Mouse (Mus musculus) MEL (cell line): ENCODE measurements at regions not wholly inside any gene's neighbourhood (a gene's known extent, or its start where the extent isn't known, plus 50 kb on each side); places are given as distances from the start of the nearest gene placed in this dataset.
A peak's percentile ranks its signal among the peaks of the same experiment; 100 is the strongest.

Experiments used
- DNase-seq: peaks from one replicate; pipeline ENCODE4 v3.0.0; 2011; ENCODE audit warnings: low read depth, low spot score
- H3K27ac ChIP-seq: 2 replicates; pipeline ENCODE4 v1.5.1; 2012; ENCODE audit warnings: low read depth, mild to moderate bottlenecking, control low read depth, low read length, moderate library complexity; ENCODE audit not compliant: control insufficient read depth
- H3K27me3 ChIP-seq, 2 experiments: fragments of 150-350 bp in 1 of 2; sonication (generic) in 1 of 2; 2 replicates each; pipeline ENCODE4 v1.6.1; 2012; ENCODE audit warnings: low read length in 2 of 2, mild to moderate bottlenecking in 2 of 2, improper control_type of control experiment in 1 of 2, moderate library complexity in 1 of 2; ENCODE audit not compliant: insufficient read depth in 2 of 2, control insufficient read depth in 1 of 2
- H3K36me3 ChIP-seq, 2 experiments: 2 replicates each; pipeline ENCODE4 v1.6.1; 2012 to 2014; ENCODE audit warnings: low read length in 2 of 2, improper control_type of control experiment in 1 of 2, inconsistent platforms in 1 of 2, mild to moderate bottlenecking in 1 of 2; ENCODE audit not compliant: insufficient read depth in 2 of 2, control insufficient read depth in 1 of 2
- H3K4me1 ChIP-seq, 2 experiments: fragments of 150-350 bp in 1 of 2; sonication (generic) in 1 of 2; 2 replicates each; pipeline ENCODE4 v1.6.1; 2012; ENCODE audit warnings: low read length in 2 of 2, improper control_type of control experiment in 1 of 2, mild to moderate bottlenecking in 1 of 2; ENCODE audit not compliant: insufficient read depth in 2 of 2, control insufficient read depth in 1 of 2
- H3K4me3 ChIP-seq, 2 experiments: fragments of 150-350 bp in 1 of 2; sonication (generic) in 1 of 2; 2 replicates each; pipeline ENCODE4 v1.5.1; 2012; ENCODE audit warnings: low read depth in 2 of 2, low read length in 2 of 2, mild to moderate bottlenecking in 2 of 2, moderate library complexity in 2 of 2, control low read depth in 1 of 2, improper control_type of control experiment in 1 of 2; ENCODE audit not compliant: control insufficient read depth in 1 of 2, insufficient read depth in 1 of 2
- H3K79me2 ChIP-seq: 2 replicates; pipeline ENCODE4 v1.6.1; 2012; ENCODE audit warnings: mild to moderate bottlenecking, low read length, moderate library complexity; ENCODE audit not compliant: control insufficient read depth, poor library complexity, insufficient read depth
- H3K9ac ChIP-seq: 2 replicates; pipeline ENCODE4 v1.6.1; 2012; ENCODE audit warnings: low read depth, mild to moderate bottlenecking, control low read depth, low read length, moderate library complexity; ENCODE audit not compliant: control insufficient read depth, poor library complexity, severe bottlenecking
- H3K9me3 ChIP-seq: fragments of 150-350 bp; sonication (generic); replicated peaks from 2 replicates; pipeline ENCODE4 v1.6.1; 2012; ENCODE audit warnings: mild to moderate bottlenecking, low read length, improper control_type of control experiment, moderate library complexity; ENCODE audit not compliant: insufficient read depth
- BHLHE40 ChIP-seq: IDR thresholded peaks from 2 replicates; pipeline ENCODE4 v1.6.1; 2012; ENCODE audit warnings: low read depth, mild to moderate bottlenecking, inconsistent platforms, low read length, improper control_type of control experiment, borderline replicate concordance
- CHD2 ChIP-seq: IDR thresholded peaks from 2 replicates; pipeline ENCODE4 v1.6.1; 2011; ENCODE audit warnings: low read length, improper control_type of control experiment
- CTCF ChIP-seq, 3 experiments: IDR thresholded peaks in 2 of 3; conservative IDR thresholded peaks in 1 of 3; 2 replicates each; pipeline ENCODE4 v1.5.1; 2011 to 2012; ENCODE audit warnings: low read length in 3 of 3, low read depth in 2 of 3, mild to moderate bottlenecking in 2 of 3, improper control_type of control experiment in 1 of 3, inconsistent platforms in 1 of 3, mixed read lengths in 1 of 3, moderate library complexity in 1 of 3; ENCODE audit not compliant: control insufficient read depth in 1 of 3, insufficient read depth in 1 of 3, poor library complexity in 1 of 3, severe bottlenecking in 1 of 3
- E2F4 ChIP-seq: IDR thresholded peaks from 2 replicates; pipeline ENCODE4 v1.6.1; 2011; ENCODE audit warnings: low read depth, low read length, improper control_type of control experiment, borderline replicate concordance
- ELF1 ChIP-seq: IDR thresholded peaks from 2 replicates; pipeline ENCODE4 v1.6.1; 2014; ENCODE audit warnings: low read depth, mild to moderate bottlenecking, inconsistent platforms, low read length, improper control_type of control experiment, moderate library complexity
- EP300 ChIP-seq, 2 experiments: IDR thresholded peaks; 2 replicates each; pipeline ENCODE4 v1.6.1; 2011; ENCODE audit warnings: improper control_type of control experiment in 2 of 2, low read length in 2 of 2, low read depth in 1 of 2, mild to moderate bottlenecking in 1 of 2
- GABPA ChIP-seq: IDR thresholded peaks from 2 replicates; pipeline ENCODE4 v1.6.1; 2012; ENCODE audit warnings: low read depth, mild to moderate bottlenecking, inconsistent platforms, low read length, improper control_type of control experiment, moderate library complexity
- HCFC1 ChIP-seq: IDR thresholded peaks from 2 replicates; pipeline ENCODE4 v1.6.1; 2012; ENCODE audit warnings: low read depth, mild to moderate bottlenecking, inconsistent platforms, low read length, improper control_type of control experiment, moderate library complexity
- JUND ChIP-seq: IDR thresholded peaks from 2 replicates; pipeline ENCODE4 v1.6.1; 2011; ENCODE audit warnings: low read depth, mild to moderate bottlenecking, improper control_type of control experiment, low read length
- MAFK ChIP-seq: IDR thresholded peaks from 2 replicates; pipeline ENCODE4 v1.6.1; 2011; ENCODE audit warnings: low read depth, mild to moderate bottlenecking, low read length, improper control_type of control experiment, borderline replicate concordance
- MAX ChIP-seq: IDR thresholded peaks from 2 replicates; pipeline ENCODE4 v1.6.1; 2011; ENCODE audit warnings: low read length, improper control_type of control experiment
- MEF2A ChIP-seq: IDR thresholded peaks from 2 replicates; pipeline ENCODE4 v1.6.1; 2014; ENCODE audit warnings: low read depth, mild to moderate bottlenecking, inconsistent platforms, low read length, improper control_type of control experiment; ENCODE audit not compliant: poor library complexity, insufficient replicate concordance, severe bottlenecking; ENCODE audit errors: extremely low read depth
- MXI1 ChIP-seq: IDR thresholded peaks from 2 replicates; pipeline ENCODE4 v1.6.1; 2011; ENCODE audit warnings: mild to moderate bottlenecking, low read depth, low read length, improper control_type of control experiment
- NRF1 ChIP-seq: IDR thresholded peaks from 2 replicates; pipeline ENCODE4 v1.6.1; 2014; ENCODE audit warnings: low read depth, mild to moderate bottlenecking, inconsistent platforms, low read length, improper control_type of control experiment, moderate library complexity; ENCODE audit not compliant: poor library complexity, insufficient read depth, severe bottlenecking
- POLR2AphosphoS2 ChIP-seq: IDR thresholded peaks from 2 replicates; pipeline ENCODE4 v1.6.1; 2011; ENCODE audit warnings: low read length, improper control_type of control experiment
- RAD21 ChIP-seq: IDR thresholded peaks from 2 replicates; pipeline ENCODE4 v1.6.1; 2011; ENCODE audit warnings: mild to moderate bottlenecking, low read depth, low read length, improper control_type of control experiment
- SMC3 ChIP-seq: IDR thresholded peaks from 2 replicates; pipeline ENCODE4 v1.6.1; 2011; ENCODE audit warnings: low read depth, low read length, improper control_type of control experiment
- TAL1 ChIP-seq: IDR thresholded peaks from 2 replicates; pipeline ENCODE4 v1.6.1; 2012; ENCODE audit warnings: mild to moderate bottlenecking, inconsistent platforms, low read length, moderate library complexity, mixed read lengths
- UBTF ChIP-seq: IDR thresholded peaks from 2 replicates; pipeline ENCODE4 v1.6.1; 2012; ENCODE audit warnings: low read depth, mild to moderate bottlenecking, inconsistent platforms, low read length, improper control_type of control experiment, moderate library complexity, borderline replicate concordance; ENCODE audit not compliant: insufficient read depth
- USF2 ChIP-seq, 2 experiments: IDR thresholded peaks; 2 replicates each; pipeline ENCODE4 v1.6.1; 2011 to 2012; ENCODE audit warnings: improper control_type of control experiment in 2 of 2, low read length in 2 of 2, borderline replicate concordance in 1 of 2, inconsistent platforms in 1 of 2, low read depth in 1 of 2, mild to moderate bottlenecking in 1 of 2; ENCODE audit not compliant: insufficient read depth in 1 of 2

- no peaks in the 10 kb centered on the region for H3K27me3 ChIP-seq
Observed at GRCm38 (mm10) chr5:82956012-82956411, 399.0 kb downstream of the Tecrl start.

GRCm38 (mm10) chr5:82947060-82947459, 407.9 kb downstream of the Tecrl start:
- Histone ChIP-seq H3K9ac (no peak overlapping the region), H3K27me3 (no peaks in the 10 kb centered on the region), H3K4me1 (no peaks in the 10 kb centered on the region), H3K9me3 (no peaks in the 10 kb centered on the region), H3K79me2 (no peaks in the 10 kb centered on the region), H3K27ac (no peak overlapping the region), H3K36me3 (no peaks in the 10 kb centered on the region), H3K4me3 (no peak overlapping the region)
- DNase-seq: peak; percentile 1
- no peak for TF ChIP-seq GABPA
- TF ChIP-seq UBTF: no peak
- TF ChIP-seq MXI1: no peak
- no peak for TF ChIP-seq POLR2AphosphoS2
- TF ChIP-seq JUND: no peak
- TF ChIP-seq TAL1: no peak
- TF ChIP-seq MAX: no peak
- TF ChIP-seq E2F4: no peak
- TF ChIP-seq MEF2A: no peak
- TF ChIP-seq EP300 (IDR thresholded peaks at IDR 0.05; ENCODE audit: low read depth in 1 of 2, low read length in 2 of 2): no peak
- no peak for TF ChIP-seq HCFC1
- no peak for TF ChIP-seq NRF1
- TF ChIP-seq MAFK: no peak
- TF ChIP-seq CTCF (IDR thresholded peaks at IDR 0.05 in 2 of 3, conservative IDR thresholded peaks at IDR 0.05 in 1 of 3; ENCODE audit: control insufficient read depth in 1 of 3, insufficient read depth in 1 of 3, low read depth in 2 of 3, low read length in 3 of 3, poor library complexity in 1 of 3, severe bottlenecking in 1 of 3): no peak

More at GRCm38 (mm10) chr5:82956012-82956411, 399.0 kb downstream of the Tecrl start:
- Histone ChIP-seq H3K4me1 (no peaks in the 10 kb centered on the region), H3K36me3 (no peaks in the 10 kb centered on the region), H3K27ac (no peak overlapping the region), H3K79me2 (no peaks in the 10 kb centered on the region), H3K4me3 (no peak overlapping the region), H3K9me3 (no peaks in the 10 kb centered on the region), H3K9ac (no peak overlapping the region)
- no peak for DNase-seq
- TF ChIP-seq MEF2A (no peak), CHD2 (no peak), UBTF (no peak), RAD21 (no peak), EP300 (IDR thresholded peaks at IDR 0.05; ENCODE audit: low read depth in 1 of 2, low read length in 2 of 2) (no peak), E2F4 (no peak), SMC3 (no peak), USF2 (IDR thresholded peaks at IDR 0.05; ENCODE audit: borderline replicate concordance in 1 of 2, insufficient read depth in 1 of 2, low read depth in 1 of 2, low read length in 2 of 2) (no peak), BHLHE40 (no peak), ELF1 (no peak)
